Mouse (Mus musculus) kidney, adult 10 weeks (tissue): ENCODE measurements around the gene Rtn1. TPM values are rescaled to one million over a fixed set of nuclear protein-coding genes. Genes with fewer than 3 reads are reported as not detected.

Experiments
- polyA plus RNA-seq: library from polyadenylated mRNA; stranded (reverse); fragments of 350-450 nt; fragmentation: Illumina TruSeq; extraction: RNeasy Lipid Tissue Mini Kit (QIAGEN cat#74804); gene quantifications from one replicate; pipeline ENCODE4 v1.2.3, GENCODE M21; 2014; ENCODE audit warnings: low read depth, low replicate concordance

The Rtn1 gene
- polyA plus RNA-seq: 2.4 TPM

GRCm38 (mm10) chr12:72408954-72409353 is at the start of gene Rtn1:
Gene Rtn1, minus strand, starts transcription at chr12:72409054.

GRCm38 (mm10) chr12:72441839-72442576 is 33.2 kb upstream of the Rtn1 start, which contains the start of gene Lrrc9:
Gene Lrrc9, plus strand, starts transcription at chr12:72441866.

DNA sequence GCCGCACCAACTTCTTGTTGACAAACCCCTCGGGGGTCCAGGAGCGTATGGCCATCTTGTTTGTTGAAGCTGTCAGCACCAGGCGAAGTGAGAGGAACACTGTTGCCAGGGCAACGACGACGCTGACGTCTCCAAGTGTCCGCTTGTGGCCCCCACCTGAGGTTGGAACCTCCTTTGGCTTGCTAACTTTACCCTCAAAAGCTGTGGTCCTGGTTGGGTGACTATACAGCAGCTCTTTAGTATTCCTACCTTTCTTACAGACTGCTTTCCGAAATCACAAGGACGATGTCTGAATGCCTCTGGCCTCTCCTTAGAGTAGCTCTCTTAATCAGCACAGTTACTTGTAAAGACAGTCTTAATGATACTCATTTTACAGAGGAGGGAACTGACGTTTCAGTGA is 223.9 kb downstream of the Rtn1 start, which contains the start of gene Ccdc175:
Gene Ccdc175 (minus strand): TSS at position 101 of the 400 bp plus-strand sequence.

Other genes starting within 250 kb of the Rtn1 start
- gene Ccdc175, start 224.0 kb downstream of the Rtn1 start, polyA plus RNA-seq: not detected
- gene Lrrc9, start 32.8 kb upstream of the Rtn1 start, polyA plus RNA-seq: not detected
- 6.2 TPM for gene Pcnx4, start 127.3 kb upstream of the Rtn1 start, polyA plus RNA-seq
- gene Gm4756, start 240.6 kb upstream of the Rtn1 start, polyA plus RNA-seq: 0.77 TPM